Mouse (Mus musculus): ENCODE results near the gene Pcsk6. TPM values are rescaled to one million over a fixed set of nuclear protein-coding genes. Genes with fewer than 3 reads are reported as not detected.

The Pcsk6 gene
- polyA plus RNA-seq, 1 experiment from 2014 or later: 4.3 TPM

GRCm38 (mm10) chr7:65980000-65980399 lies 118.5 kb downstream of the Pcsk6 start:
- WGBS: 90% methylated on average over 9 of the region's 9 CpGs
- ATAC-seq (ENCODE audit: insufficient number of reproducible peaks, insufficient read depth, low FRiP score, low read depth): no peak
- Histone ChIP-seq H3K9ac (replicated peaks; ENCODE audit: low read depth, low read length) (no peak overlapping the region), H3K4me1 (ENCODE audit: control insufficient read depth, insufficient read depth, low read length) (peaks cover 5% of the 10 kb centered on the region; the same call in 1 of the 2 replicates), H3K27me3 (ENCODE audit: control insufficient read depth, insufficient read depth, low read length) (no peaks in the 10 kb centered on the region), H3K36me3 (ENCODE audit: control insufficient read depth, insufficient read depth, low read length) (no peaks in the 10 kb centered on the region), H3K9me3 (ENCODE audit: control insufficient read depth, low read depth, low read length) (no peaks in the 10 kb centered on the region), H3K27ac (ENCODE audit: low read length) (no peak overlapping the region), H3K4me3 (ENCODE audit: low read depth, low read length) (no peak overlapping the region), H3K4me2 (replicated peaks; ENCODE audit: low read depth, low read length) (no peak overlapping the region)

- ATAC-seq (ENCODE audit: insufficient number of reproducible peaks, insufficient read depth, low FRiP score, low read depth): no peak
- 58% methylated on average over 3 of the region's 3 CpGs for WGBS
Observed at GRCm38 (mm10) chr7:65982057-65982456, 120.5 kb downstream of the Pcsk6 start.

GRCm38 (mm10) chr7:65988249-65988648 lies 126.7 kb downstream of the Pcsk6 start:
- H3K9ac ChIP-seq (replicated peaks; ENCODE audit: low read depth, low read length): no peak overlapping the region
- no peak for ATAC-seq (ENCODE audit: insufficient number of reproducible peaks, insufficient read depth, low FRiP score, low read depth)
- H3K27ac ChIP-seq (ENCODE audit: low read length): no peak overlapping the region
- no peaks in the 10 kb centered on the region for H3K36me3 ChIP-seq (ENCODE audit: control insufficient read depth, insufficient read depth, low read length)
- no peak overlapping the region for H3K4me2 ChIP-seq (replicated peaks; ENCODE audit: low read depth, low read length)
- no peaks in the 10 kb centered on the region for H3K27me3 ChIP-seq (ENCODE audit: control insufficient read depth, insufficient read depth, low read length)
- H3K4me1 ChIP-seq (ENCODE audit: control insufficient read depth, insufficient read depth, low read length): no peaks in the 10 kb centered on the region
- 84% methylated on average over 4 of the region's 4 CpGs for WGBS
- no peaks in the 10 kb centered on the region for H3K9me3 ChIP-seq (ENCODE audit: control insufficient read depth, low read depth, low read length)
- H3K4me3 ChIP-seq (ENCODE audit: low read depth, low read length): no peak overlapping the region

More at GRCm38 (mm10) chr7:65982057-65982456, 120.5 kb downstream of the Pcsk6 start:
- Histone ChIP-seq H3K27me3 (ENCODE audit: control insufficient read depth, insufficient read depth, low read length) (no peaks in the 10 kb centered on the region), H3K4me1 (ENCODE audit: control insufficient read depth, insufficient read depth, low read length) (peaks cover 5% of the 10 kb centered on the region; the same call in 1 of the 2 replicates), H3K36me3 (ENCODE audit: control insufficient read depth, insufficient read depth, low read length) (no peaks in the 10 kb centered on the region), H3K4me3 (ENCODE audit: low read depth, low read length) (no peak overlapping the region), H3K9ac (replicated peaks; ENCODE audit: low read depth, low read length) (no peak overlapping the region), H3K27ac (ENCODE audit: low read length) (no peak overlapping the region), H3K4me2 (replicated peaks; ENCODE audit: low read depth, low read length) (no peak overlapping the region), H3K9me3 (ENCODE audit: control insufficient read depth, low read depth, low read length) (no peaks in the 10 kb centered on the region)

GRCm38 (mm10) chr7:65988709-65989108 lies 127.2 kb downstream of the Pcsk6 start:
- no peaks in the 10 kb centered on the region for H3K27me3 ChIP-seq (ENCODE audit: control insufficient read depth, insufficient read depth, low read length)
- H3K36me3 ChIP-seq (ENCODE audit: control insufficient read depth, insufficient read depth, low read length): no peaks in the 10 kb centered on the region
- H3K4me2 ChIP-seq (replicated peaks; ENCODE audit: low read depth, low read length): no peak overlapping the region
- H3K27ac ChIP-seq (ENCODE audit: low read length): no peak overlapping the region
- no peak for ATAC-seq (ENCODE audit: insufficient number of reproducible peaks, insufficient read depth, low FRiP score, low read depth)
- no peak overlapping the region for H3K9ac ChIP-seq (replicated peaks; ENCODE audit: low read depth, low read length)
- no peak overlapping the region for H3K4me3 ChIP-seq (ENCODE audit: low read depth, low read length)
- no peaks in the 10 kb centered on the region for H3K9me3 ChIP-seq (ENCODE audit: control insufficient read depth, low read depth, low read length)
- H3K4me1 ChIP-seq (ENCODE audit: control insufficient read depth, insufficient read depth, low read length): no peaks in the 10 kb centered on the region
- 90% methylated on average over 5 of the region's 5 CpGs for WGBS

GRCm38 (mm10) chr7:65992329-65992728 lies 130.8 kb downstream of the Pcsk6 start:
- WGBS: 78% methylated on average over 6 of the region's 6 CpGs
- no peaks in the 10 kb centered on the region for H3K9me3 ChIP-seq (ENCODE audit: control insufficient read depth, low read depth, low read length)
- H3K9ac ChIP-seq (replicated peaks; ENCODE audit: low read depth, low read length): no peak overlapping the region
- no peaks in the 10 kb centered on the region for H3K27me3 ChIP-seq (ENCODE audit: control insufficient read depth, insufficient read depth, low read length)
- no peaks in the 10 kb centered on the region for H3K4me1 ChIP-seq (ENCODE audit: control insufficient read depth, insufficient read depth, low read length)
- no peaks in the 10 kb centered on the region for H3K36me3 ChIP-seq (ENCODE audit: control insufficient read depth, insufficient read depth, low read length)
- H3K27ac ChIP-seq (ENCODE audit: low read length): no peak overlapping the region
- ATAC-seq (ENCODE audit: insufficient number of reproducible peaks, insufficient read depth, low FRiP score, low read depth): no peak
- H3K4me2 ChIP-seq (replicated peaks; ENCODE audit: low read depth, low read length): no peak overlapping the region
- H3K4me3 ChIP-seq (ENCODE audit: low read depth, low read length): no peak overlapping the region

- ATAC-seq (ENCODE audit: insufficient number of reproducible peaks, insufficient read depth, low FRiP score, low read depth): no peak
- H3K9me3 ChIP-seq (ENCODE audit: control insufficient read depth, low read depth, low read length): no peaks in the 10 kb centered on the region
- no peaks in the 10 kb centered on the region for H3K4me1 ChIP-seq (ENCODE audit: control insufficient read depth, insufficient read depth, low read length)
- H3K4me2 ChIP-seq (replicated peaks; ENCODE audit: low read depth, low read length): no peak overlapping the region
- H3K4me3 ChIP-seq (ENCODE audit: low read depth, low read length): no peak overlapping the region
- H3K9ac ChIP-seq (replicated peaks; ENCODE audit: low read depth, low read length): no peak overlapping the region
- 29% methylated on average over 3 of the region's 3 CpGs for WGBS
- no peaks in the 10 kb centered on the region for H3K36me3 ChIP-seq (ENCODE audit: control insufficient read depth, insufficient read depth, low read length)
- H3K27ac ChIP-seq (ENCODE audit: low read length): no peak overlapping the region
- H3K27me3 ChIP-seq (ENCODE audit: control insufficient read depth, insufficient read depth, low read length): no peaks in the 10 kb centered on the region
Observed at GRCm38 (mm10) chr7:65993410-65993809, 131.9 kb downstream of the Pcsk6 start.

GRCm38 (mm10) chr7:66001035-66001754 lies 139.7 kb downstream of the Pcsk6 start:
- Histone ChIP-seq H3K27me3 (ENCODE audit: control insufficient read depth, insufficient read depth, low read length) (no peaks in the 10 kb centered on the region), H3K9me3 (ENCODE audit: control insufficient read depth, low read depth, low read length) (no peaks in the 10 kb centered on the region; the same call in 1 of the 2 replicates), H3K9ac (replicated peaks; ENCODE audit: low read depth, low read length) (no peak overlapping the region), H3K4me1 (ENCODE audit: control insufficient read depth, insufficient read depth, low read length) (no peaks in the 10 kb centered on the region), H3K36me3 (ENCODE audit: control insufficient read depth, insufficient read depth, low read length) (no peaks in the 10 kb centered on the region), H3K27ac (ENCODE audit: low read length) (peak overlapping the region; percentile 75; the same call in 1 of the 2 replicates), H3K4me2 (replicated peaks; ENCODE audit: low read depth, low read length) (no peak overlapping the region), H3K4me3 (ENCODE audit: low read depth, low read length) (no peak overlapping the region)
- ATAC-seq (ENCODE audit: insufficient number of reproducible peaks, insufficient read depth, low FRiP score, low read depth): no peak
- 82% methylated on average over 16 of the region's 16 CpGs for WGBS

GRCm38 (mm10) chr7:66001797-66002196 lies 140.3 kb downstream of the Pcsk6 start:
- Histone ChIP-seq H3K27ac (ENCODE audit: low read length) (peak overlapping the region; percentile 75; the same call in 1 of the 2 replicates), H3K4me3 (ENCODE audit: low read depth, low read length) (no peak overlapping the region)
- WGBS: 68% methylated on average over 3 of the region's 3 CpGs

More at GRCm38 (mm10) chr7:66001797-66002196, 140.3 kb downstream of the Pcsk6 start:
- H3K4me1 ChIP-seq (ENCODE audit: control insufficient read depth, insufficient read depth, low read length): no peaks in the 10 kb centered on the region
- no peak overlapping the region for H3K4me2 ChIP-seq (replicated peaks; ENCODE audit: low read depth, low read length)
- H3K27me3 ChIP-seq (ENCODE audit: control insufficient read depth, insufficient read depth, low read length): no peaks in the 10 kb centered on the region
- H3K9me3 ChIP-seq (ENCODE audit: control insufficient read depth, low read depth, low read length): no peaks in the 10 kb centered on the region; the same call in 1 of the 2 replicates
- ATAC-seq (ENCODE audit: insufficient number of reproducible peaks, insufficient read depth, low FRiP score, low read depth): peak; percentile 61; the same call in 1 of the 2 replicates
- H3K36me3 ChIP-seq (ENCODE audit: control insufficient read depth, insufficient read depth, low read length): no peaks in the 10 kb centered on the region
- H3K9ac ChIP-seq (replicated peaks; ENCODE audit: low read depth, low read length): no peak overlapping the region
